Mouse (Mus musculus): ENCODE measurements at regions not wholly inside any gene's neighbourhood (a gene's known extent, or its start where the extent isn't known, plus 50 kb on each side); places are given as distances from the start of the nearest gene placed in this dataset.

DNA sequence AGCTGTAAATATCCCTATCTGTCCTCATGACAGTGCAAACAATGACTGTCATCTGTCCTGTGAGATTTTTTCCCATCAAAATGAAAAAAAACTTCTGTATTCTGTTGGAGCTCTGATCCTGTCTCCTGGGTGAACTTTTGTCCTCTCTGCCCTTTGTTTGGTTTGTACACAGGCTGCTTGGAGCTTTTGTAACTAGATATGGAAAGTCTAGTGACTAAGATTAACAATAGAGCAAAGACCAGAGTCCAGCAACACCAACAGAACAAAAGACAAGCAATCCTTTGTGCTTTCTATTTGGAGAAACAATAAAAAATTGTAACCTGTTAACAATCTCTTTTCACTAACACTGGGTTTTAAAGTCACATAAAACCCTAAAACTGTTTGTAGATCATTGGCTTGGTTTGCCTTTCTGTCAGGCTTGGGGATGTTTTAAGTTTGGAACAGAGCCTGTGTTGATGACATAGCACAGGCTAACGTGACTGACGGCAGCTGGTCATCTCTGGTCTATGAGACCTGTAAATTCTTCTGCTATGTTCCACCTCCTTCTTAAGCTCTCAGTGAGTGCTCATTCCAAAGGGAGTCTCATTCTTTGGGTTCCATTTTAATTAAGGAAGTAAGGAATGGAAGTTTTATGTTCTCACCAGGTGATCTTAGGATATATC is 219.8 kb downstream of the Gm9733 start:
- TF ChIP-seq POLR2A (IDR thresholded peaks at IDR 0.05; ENCODE audit: low read depth, low read length) = no peak
- no peak for TF ChIP-seq CTCF (IDR thresholded peaks at IDR 0.05; ENCODE audit: extremely low read depth, insufficient read length, insufficient replicate concordance, low read depth, low read length)
- Histone ChIP-seq H3K27ac (ENCODE audit: insufficient read depth, low read depth, low read length) (no peak overlapping the region), H3K4me1 (ENCODE audit: control insufficient read depth, insufficient read depth, insufficient read length, low read length) (no peaks in the 10 kb centered on the region), H3K27me3 (ENCODE audit: control insufficient read depth, insufficient read depth, low read length) (no peaks in the 10 kb centered on the region), H3K36me3 (ENCODE audit: control insufficient read depth, insufficient read depth, low read length) (no peaks in the 10 kb centered on the region), H3K4me3 (ENCODE audit: low read depth, low read length) (no peak overlapping the region)
- WGBS = 44% methylated on average over 2 of the region's 2 CpGs

DNA sequence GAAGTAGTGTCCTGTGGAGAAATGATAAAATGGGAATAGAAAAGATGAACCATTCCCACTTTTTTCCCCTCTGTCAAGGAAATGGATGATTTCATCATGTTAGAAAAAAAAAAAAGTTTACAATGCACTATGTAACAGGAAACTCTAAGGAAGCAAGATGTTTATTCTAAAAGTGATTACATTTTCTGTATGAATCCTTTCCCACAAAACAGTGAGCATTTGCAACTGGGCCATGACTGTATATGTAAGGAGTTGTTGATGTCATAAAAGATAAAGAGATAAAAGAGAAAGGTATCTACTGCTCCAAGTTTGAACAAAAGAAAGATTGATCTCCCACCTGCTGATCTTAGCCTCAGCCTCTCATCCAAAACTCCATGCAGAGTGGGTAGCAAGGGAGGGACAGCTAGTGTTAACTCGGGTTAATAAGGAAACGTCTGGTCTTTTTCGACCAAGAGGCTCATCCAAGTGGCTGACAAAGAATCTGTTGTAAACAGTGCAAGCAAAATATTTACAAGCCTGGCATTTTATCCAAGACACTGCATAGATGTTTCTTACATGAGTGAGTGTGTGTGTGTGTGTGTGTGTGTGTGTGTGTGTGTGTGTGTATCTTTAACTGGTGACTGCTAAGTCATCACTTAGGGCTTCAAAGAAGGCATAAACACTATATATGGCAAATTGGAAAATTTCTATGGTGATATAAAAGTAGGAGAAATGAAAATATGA is 213.3 kb downstream of the Gm9733 start:
- 25% methylated on average over 3 of the region's 3 CpGs for WGBS
- Histone ChIP-seq H3K4me1 (ENCODE audit: control insufficient read depth, insufficient read depth, insufficient read length, low read length) (no peaks in the 10 kb centered on the region), H3K4me3 (ENCODE audit: low read depth, low read length) (no peak overlapping the region), H3K27ac (ENCODE audit: insufficient read depth, low read depth, low read length) (no peak overlapping the region), H3K36me3 (ENCODE audit: control insufficient read depth, insufficient read depth, low read length) (no peaks in the 10 kb centered on the region), H3K27me3 (ENCODE audit: control insufficient read depth, insufficient read depth, low read length) (no peaks in the 10 kb centered on the region)
- TF ChIP-seq CTCF (IDR thresholded peaks at IDR 0.05; ENCODE audit: extremely low read depth, insufficient read length, insufficient replicate concordance, low read depth, low read length) = no peak
- TF ChIP-seq POLR2A (IDR thresholded peaks at IDR 0.05; ENCODE audit: low read depth, low read length) = no peak

DNA sequence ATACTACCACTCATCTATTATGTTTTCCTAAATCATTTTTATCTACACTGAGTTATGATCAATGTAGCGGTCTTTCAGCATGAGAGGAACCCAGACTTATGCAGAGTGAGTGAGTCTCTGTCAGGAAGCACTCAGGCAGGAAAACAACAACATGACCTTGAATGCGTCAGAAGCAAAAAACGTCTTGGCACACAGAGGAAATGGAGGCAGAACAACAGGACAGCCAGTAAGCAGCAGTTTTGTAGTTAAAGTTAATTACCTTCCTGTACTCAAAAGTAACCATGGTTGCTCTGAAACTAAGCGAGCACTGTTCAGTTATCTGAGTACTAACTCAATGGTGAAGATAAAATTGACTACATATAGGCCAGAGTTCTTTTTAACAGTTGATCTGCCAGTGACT is 205.4 kb downstream of the Gm9733 start:
- no peak overlapping the region for H3K4me3 ChIP-seq (ENCODE audit: low read depth, low read length)
- 0 out of 2 replicates have a peak, but pooled peaks cover 1% of the 10 kb centered on the region for H3K4me1 ChIP-seq (ENCODE audit: control insufficient read depth, insufficient read depth, insufficient read length, low read length)
- WGBS = 70% methylated on average over 4 of the region's 4 CpGs
- no peaks in the 10 kb centered on the region for H3K36me3 ChIP-seq (ENCODE audit: control insufficient read depth, insufficient read depth, low read length)
- H3K27ac ChIP-seq (ENCODE audit: insufficient read depth, low read depth, low read length) = no peak overlapping the region
- TF ChIP-seq POLR2A (IDR thresholded peaks at IDR 0.05; ENCODE audit: low read depth, low read length) (no peak), CTCF (IDR thresholded peaks at IDR 0.05; ENCODE audit: extremely low read depth, insufficient read length, insufficient replicate concordance, low read depth, low read length) (no peak)
- no peaks in the 10 kb centered on the region for H3K27me3 ChIP-seq (ENCODE audit: control insufficient read depth, insufficient read depth, low read length)

DNA sequence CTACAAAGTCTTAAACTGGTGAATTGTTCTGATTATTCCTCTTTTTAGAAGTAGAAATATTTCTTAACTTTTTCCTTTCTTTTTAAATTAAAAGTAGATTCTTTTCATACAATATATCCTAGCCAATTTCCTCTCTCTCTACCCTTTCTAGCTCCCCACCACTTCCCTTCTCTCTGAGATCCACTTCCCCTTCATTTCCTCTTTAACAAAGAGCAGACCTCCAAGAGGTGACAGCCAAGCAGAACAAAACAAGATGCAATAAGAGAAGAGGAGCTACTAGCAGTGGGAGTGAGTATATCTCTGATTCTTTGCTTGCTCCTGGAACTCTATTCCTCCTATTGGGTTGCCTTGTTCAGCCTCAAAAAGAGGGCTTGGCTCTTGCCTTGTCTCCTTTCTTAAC is 203.7 kb downstream of the Gm9733 start:
- TF ChIP-seq POLR2A (IDR thresholded peaks at IDR 0.05; ENCODE audit: low read depth, low read length) = no peak
- TF ChIP-seq CTCF (IDR thresholded peaks at IDR 0.05; ENCODE audit: extremely low read depth, insufficient read length, insufficient replicate concordance, low read depth, low read length) = no peak
- H3K27ac ChIP-seq (ENCODE audit: insufficient read depth, low read depth, low read length) = no peak overlapping the region
- H3K27me3 ChIP-seq (ENCODE audit: control insufficient read depth, insufficient read depth, low read length) = no peaks in the 10 kb centered on the region
- H3K36me3 ChIP-seq (ENCODE audit: control insufficient read depth, insufficient read depth, low read length) = no peaks in the 10 kb centered on the region
- 0 out of 2 replicates have a peak, but pooled peaks cover 1% of the 10 kb centered on the region for H3K4me1 ChIP-seq (ENCODE audit: control insufficient read depth, insufficient read depth, insufficient read length, low read length)
- H3K4me3 ChIP-seq (ENCODE audit: low read depth, low read length) = no peak overlapping the region

DNA sequence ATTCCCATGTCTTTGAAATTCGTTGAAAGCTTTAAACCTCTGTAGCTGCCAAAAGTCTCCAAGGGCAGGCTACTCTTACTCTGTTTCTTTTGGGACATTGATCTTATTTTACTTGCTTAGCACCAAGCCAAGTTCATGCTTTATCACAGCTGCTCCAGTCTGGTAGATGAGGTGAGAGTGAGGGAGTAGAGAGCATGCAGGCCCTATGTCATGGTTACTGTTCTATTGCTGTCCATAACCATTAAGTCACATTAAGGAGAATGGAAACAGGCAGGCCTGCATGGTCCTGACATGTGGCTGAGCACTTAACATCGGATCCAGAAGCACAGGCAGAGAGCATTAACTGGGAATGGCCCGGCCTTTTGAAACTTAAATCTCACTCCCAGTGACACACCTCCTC is 203.1 kb downstream of the Gm9733 start:
- WGBS = 76% methylated on average over 3 of the region's 3 CpGs
- TF ChIP-seq POLR2A (IDR thresholded peaks at IDR 0.05; ENCODE audit: low read depth, low read length) (no peak), CTCF (IDR thresholded peaks at IDR 0.05; ENCODE audit: extremely low read depth, insufficient read length, insufficient replicate concordance, low read depth, low read length) (no peak)
- Histone ChIP-seq H3K4me1 (ENCODE audit: control insufficient read depth, insufficient read depth, insufficient read length, low read length) (0 out of 2 replicates have a peak, but pooled peaks cover 1% of the 10 kb centered on the region), H3K4me3 (ENCODE audit: low read depth, low read length) (no peak overlapping the region), H3K27me3 (ENCODE audit: control insufficient read depth, insufficient read depth, low read length) (no peaks in the 10 kb centered on the region), H3K36me3 (ENCODE audit: control insufficient read depth, insufficient read depth, low read length) (no peaks in the 10 kb centered on the region), H3K27ac (ENCODE audit: insufficient read depth, low read depth, low read length) (no peak overlapping the region)

DNA sequence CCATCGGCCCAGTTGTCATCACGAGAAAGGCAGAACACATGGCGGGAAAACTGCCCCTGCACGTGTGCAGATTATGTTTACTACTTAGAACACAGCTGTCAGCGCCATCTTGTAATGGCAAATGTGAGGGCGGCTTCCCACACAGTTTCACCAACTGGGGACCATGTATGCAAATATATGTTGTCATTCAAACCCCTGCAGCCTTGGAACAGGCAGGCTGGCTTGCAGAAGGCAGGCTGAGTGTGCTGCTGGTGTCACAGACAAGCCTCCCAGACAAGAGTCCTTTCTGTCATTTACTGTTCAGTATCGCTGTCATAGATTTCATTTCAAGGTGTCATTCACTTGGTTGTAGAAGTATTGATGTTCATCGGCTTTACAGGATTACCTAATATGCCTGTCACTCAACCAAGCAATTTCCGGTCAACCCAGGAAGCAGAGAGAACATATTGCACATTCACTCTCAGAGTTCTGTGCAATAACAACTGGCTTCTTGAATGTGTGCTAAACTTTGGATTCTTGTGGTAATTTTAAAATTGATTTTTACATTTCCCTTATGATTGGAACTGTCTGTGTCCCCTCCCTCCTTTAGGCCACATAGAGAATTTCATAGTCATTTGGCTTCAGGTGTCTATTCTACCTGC is 202.3 kb downstream of the Gm9733 start:
- WGBS = 88% methylated on average over 9 of the region's 9 CpGs
- Histone ChIP-seq H3K4me1 (ENCODE audit: control insufficient read depth, insufficient read depth, insufficient read length, low read length) (0 out of 2 replicates have a peak, but pooled peaks cover 1% of the 10 kb centered on the region), H3K27me3 (ENCODE audit: control insufficient read depth, insufficient read depth, low read length) (no peaks in the 10 kb centered on the region), H3K27ac (ENCODE audit: insufficient read depth, low read depth, low read length) (no peak overlapping the region), H3K36me3 (ENCODE audit: control insufficient read depth, insufficient read depth, low read length) (no peaks in the 10 kb centered on the region), H3K4me3 (ENCODE audit: low read depth, low read length) (no peak overlapping the region)
- no peak for TF ChIP-seq POLR2A (IDR thresholded peaks at IDR 0.05; ENCODE audit: low read depth, low read length)
- no peak for TF ChIP-seq CTCF (IDR thresholded peaks at IDR 0.05; ENCODE audit: extremely low read depth, insufficient read length, insufficient replicate concordance, low read depth, low read length)

DNA sequence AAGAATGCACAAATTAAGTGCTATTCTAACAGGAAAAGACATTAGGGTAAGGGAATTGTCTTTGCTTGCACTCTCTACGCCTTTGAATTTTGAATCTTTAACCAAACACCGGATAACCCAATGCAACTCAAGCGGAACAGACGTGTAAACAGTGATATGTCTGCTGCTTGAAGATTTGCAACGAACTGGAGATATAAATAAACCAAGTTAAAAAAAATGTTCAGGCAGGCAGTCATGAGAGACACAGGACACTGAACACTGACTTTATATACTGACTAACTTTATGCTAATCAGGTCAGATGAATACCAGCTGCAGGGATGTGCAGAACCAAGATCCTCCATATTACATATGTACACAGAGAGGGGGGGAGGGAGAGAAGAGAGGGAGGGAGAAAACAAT is 200.0 kb downstream of the Gm9733 start:
- Histone ChIP-seq H3K4me1 (ENCODE audit: control insufficient read depth, insufficient read depth, insufficient read length, low read length) (no peaks in the 10 kb centered on the region), H3K27ac (ENCODE audit: insufficient read depth, low read depth, low read length) (no peak overlapping the region), H3K4me3 (ENCODE audit: low read depth, low read length) (no peak overlapping the region), H3K36me3 (ENCODE audit: control insufficient read depth, insufficient read depth, low read length) (no peaks in the 10 kb centered on the region), H3K27me3 (ENCODE audit: control insufficient read depth, insufficient read depth, low read length) (no peaks in the 10 kb centered on the region)
- TF ChIP-seq POLR2A (IDR thresholded peaks at IDR 0.05; ENCODE audit: low read depth, low read length) = no peak
- TF ChIP-seq CTCF (IDR thresholded peaks at IDR 0.05; ENCODE audit: extremely low read depth, insufficient read length, insufficient replicate concordance, low read depth, low read length) = no peak
- 43% methylated on average over 5 of the region's 5 CpGs for WGBS

All from small intestine, adult 2 months (tissue).